Mouse (Mus musculus) embryo, embryonic 10 days (tissue): ENCODE data around the gene Cklf.
"Not testable (repeated sequence)": the region's sequence is repeated elsewhere in the genome, so short reads cannot be mapped to it uniquely, and the experiment has no call there.

Experiments used
- DNase-seq: peaks from one replicate; pipeline ENCODE4 v3.0.0-alpha.2; 2015; ENCODE audit warnings: low spot score

Gene Cklf

DNA sequence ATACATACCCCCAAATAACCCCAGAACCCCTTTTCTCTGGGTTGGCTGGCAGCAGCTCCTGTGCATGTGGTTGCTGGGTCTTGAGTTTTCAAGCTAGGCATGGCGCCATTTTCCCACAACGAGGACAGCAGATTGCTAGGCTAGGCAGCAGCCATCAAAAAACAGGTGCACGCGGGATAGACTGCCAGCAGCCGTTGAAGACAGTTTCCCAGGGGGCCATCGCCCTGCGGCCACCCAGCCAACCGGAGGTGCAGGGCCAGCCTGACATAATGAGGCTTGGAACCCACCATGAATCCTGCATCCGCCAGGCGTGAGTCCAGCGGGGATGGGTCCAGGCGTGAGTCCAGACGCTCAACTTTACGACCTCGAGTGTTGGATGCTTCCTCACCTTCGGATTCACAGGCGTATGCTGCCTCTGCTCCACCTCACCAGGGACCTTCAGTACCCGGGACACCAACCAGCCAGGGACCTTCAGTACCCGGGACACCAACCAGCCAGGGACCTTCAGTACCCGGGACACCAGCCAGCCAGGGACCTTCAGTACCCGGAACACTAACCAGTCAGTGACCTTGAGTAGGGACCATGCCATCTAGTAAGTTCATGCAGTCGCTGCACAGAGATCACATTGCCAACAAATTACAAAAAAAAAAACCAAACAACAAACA lies 13.7 kb downstream of the Cklf start:
- DNase-seq = not testable (repeated sequence)

DNA sequence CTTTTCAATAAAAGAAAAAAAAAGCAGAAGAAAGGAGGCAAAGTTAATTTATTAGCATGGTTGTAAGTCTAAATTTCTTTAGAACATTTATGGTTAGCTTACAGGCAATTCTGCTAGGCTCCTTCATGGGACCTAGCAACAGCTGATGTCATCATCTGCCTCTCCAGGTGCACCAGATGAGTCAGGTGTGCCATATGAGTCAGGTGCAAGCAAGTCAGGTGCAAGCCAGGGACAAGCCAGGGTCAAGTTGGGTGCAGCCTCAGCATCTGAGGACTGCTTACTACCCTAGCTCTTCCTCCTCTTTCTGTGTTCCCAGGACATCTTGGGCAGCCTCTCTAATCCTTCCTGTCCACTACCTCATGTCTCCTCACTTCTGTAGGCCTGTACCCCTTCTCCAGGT lies 17.7 kb downstream of the Cklf start:
- DNase-seq = no peak

DNA sequence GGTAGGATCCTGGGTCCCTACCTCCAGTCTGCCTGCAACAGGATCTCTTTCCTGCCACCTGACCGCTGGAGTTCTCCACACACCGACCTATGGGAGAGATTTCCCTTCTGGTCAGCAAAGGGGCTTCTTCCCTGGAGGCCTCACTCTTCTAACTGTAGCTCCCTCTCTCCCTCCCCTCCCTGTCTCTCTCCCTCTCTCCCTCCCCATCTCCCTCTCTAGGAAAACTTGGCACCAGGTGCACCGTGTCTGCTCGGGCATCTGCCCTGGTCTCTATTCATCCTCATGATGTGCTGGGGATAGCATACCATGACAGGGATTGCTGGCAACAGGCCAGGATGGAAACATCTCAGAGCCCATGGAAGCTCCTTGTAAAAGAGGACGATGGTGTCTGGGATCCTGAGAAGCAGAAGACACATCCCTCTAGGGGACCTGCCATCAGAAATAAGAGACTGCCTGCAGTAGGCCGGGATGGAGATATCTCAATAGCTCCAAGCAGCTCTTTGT lies 18.3 kb downstream of the Cklf start:
- no peak for DNase-seq

DNA sequence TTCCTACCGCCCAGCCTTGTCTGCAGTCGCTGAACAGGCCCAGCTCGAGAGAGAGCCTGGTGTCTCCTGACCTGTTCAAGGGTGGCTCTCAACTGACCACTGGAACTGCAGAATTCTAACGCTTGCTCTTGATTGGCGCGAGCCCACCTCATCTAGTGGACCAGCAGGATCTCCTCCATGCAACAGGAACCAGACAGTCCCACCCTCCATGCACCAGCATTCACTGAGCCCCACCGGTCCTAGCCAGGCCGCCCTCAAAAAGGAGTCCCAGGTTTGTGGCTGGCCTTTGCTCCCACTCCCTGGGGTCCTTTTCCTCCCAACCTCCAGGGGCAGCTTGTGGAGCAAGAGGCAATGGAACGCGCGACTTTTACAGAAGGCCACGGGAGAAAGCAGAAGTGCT lies 42.4 kb downstream of the Cklf start, which contains the start of gene Cmtm2a:
Gene Cmtm2a, minus strand, starts transcription at position 101 of the 400 bp plus-strand sequence.
- DNase-seq = not testable (repeated sequence)

DNA sequence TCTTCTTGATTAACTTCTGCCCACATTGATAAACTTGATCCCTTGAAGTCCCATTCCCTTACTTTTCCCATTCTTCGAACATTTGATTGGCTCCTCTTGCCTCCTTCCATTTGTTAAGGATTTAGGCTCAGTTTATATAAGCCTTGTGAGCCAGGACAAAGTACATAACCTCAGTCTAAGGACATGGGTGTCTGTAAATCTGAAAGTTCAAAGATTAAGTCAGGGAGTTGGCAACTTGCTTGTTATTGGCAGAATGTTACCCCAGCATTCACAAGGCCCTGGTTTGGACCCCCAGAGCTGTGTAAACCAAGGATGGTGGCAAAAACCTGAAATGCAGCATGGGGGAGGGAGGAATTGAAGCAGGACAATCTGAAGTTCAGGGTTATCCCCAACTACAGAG lies 43.7 kb downstream of the Cklf start:
- DNase-seq = no peak

DNA sequence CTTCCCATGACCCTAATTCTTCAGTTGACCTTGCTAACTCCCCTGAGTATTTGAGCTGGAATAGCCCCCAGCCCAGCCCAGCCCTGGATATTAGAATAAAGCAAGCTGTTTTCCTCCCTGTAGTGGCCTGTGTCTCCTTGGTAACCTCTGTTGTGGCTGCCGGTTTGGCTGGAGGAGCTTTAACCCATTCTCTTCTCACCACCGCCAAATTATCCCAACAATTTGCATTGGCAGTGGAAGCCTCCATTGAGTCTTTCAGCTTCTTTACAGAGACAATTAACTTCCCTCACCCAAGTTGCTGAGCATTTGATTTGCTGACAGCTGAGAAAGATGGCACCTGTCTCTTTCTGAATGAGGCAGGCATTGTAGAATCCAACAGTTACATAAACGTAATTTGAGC lies 50.9 kb downstream of the Cklf start:
- DNase-seq = peak; percentile 44

DNA sequence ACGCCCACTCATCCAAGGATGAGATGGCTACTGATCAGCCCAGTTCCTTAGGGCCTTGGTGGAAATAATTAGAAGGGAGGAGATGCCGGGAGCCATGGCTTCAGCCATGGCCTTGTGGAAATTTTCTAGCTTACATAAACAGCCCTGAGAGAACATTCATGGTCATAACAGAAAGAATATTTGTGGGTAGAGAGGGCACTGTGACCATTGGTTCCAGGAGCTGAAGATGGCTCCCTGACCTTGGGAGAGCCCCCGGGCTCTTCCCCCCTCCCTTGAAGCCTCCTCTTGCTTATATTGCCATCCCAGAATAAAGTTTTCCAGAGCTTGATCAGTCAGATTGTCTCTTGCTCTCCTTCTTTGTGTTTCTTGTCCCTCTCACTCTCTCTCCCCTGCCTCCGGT lies 51.9 kb downstream of the Cklf start:
- not testable (repeated sequence) for DNase-seq

DNA sequence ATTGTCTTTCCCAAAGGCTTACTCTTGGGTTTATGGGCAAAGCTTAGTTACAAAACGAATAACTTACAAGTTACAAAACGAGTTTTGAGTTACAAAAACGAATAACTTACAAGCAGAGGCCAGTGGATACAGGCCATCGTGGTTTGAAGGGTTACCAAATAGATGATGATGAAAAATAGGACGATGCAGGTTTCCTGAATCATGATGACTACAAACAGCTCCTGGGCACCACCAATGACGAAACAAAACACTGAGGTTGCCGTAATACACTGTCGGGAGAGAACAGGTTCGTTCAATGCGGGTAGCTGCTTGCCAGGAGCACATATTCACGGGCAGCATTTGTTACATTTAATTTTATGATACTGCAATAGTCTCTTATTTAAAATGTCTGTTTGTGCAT lies 54.3 kb downstream of the Cklf start:
- no peak for DNase-seq

DNA sequence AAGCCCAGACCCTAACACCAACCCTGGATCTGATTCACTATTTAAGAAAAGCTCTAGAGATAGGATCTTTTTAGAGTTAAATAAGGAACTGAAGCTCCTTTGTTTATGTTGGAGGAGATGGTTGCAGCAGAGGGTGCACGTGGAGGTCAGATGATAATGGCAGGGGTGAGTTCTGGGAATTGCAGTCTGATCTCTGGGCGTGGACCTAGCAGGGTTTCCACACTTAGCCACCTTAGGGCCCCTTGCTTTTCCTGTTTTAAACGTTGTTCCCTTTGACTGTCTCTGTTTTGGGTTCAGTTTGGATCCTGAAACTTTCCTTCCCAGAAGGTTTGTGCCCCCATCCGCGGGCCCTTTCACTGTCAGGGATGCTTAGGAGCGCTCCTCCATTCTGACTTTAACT lies 57.7 kb downstream of the Cklf start:
- not testable (repeated sequence) for DNase-seq

DNA sequence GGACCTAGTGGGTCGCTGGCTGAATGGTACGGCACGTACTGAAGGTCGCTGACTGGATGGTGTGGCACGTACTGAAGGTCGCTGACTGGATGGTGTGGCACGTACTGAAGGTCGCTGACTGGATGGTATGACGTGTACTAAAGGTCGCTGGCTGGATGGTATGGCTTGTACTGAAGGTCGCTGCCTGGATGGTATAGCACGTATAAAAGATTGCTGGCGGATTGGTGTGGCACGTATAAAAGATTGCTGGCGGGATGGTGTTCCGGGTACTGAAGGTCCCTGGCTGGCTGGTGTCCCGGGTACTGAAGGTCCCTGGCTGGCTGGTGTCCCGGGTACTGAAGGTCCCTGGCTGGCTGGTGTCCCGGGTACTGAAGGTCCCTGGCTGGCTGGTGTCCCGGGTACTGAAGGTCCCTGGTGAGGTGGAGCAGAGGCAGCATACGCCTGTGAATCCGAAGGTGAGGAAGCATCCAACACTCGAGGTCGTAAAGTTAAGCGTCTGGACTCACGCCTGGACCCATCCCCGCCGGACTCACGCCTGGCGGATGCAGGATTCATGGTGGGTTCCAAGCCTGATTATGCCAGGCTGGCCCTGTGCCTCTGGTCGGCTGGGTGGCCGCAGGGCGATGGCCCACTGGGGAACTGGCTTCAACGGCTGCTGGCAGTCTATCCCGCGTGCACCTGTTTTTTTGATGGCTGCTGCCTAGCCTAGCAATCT lies 58.9 kb downstream of the Cklf start, which contains the start of the genes Gm45711 and Cmtm1:
Gene Gm45711, minus strand, starts transcription at position 641 of the 715 bp plus-strand sequence.
Gene Cmtm1, minus strand, starts transcription at position 705 of the 715 bp plus-strand sequence.
- not testable (repeated sequence) for DNase-seq

DNA sequence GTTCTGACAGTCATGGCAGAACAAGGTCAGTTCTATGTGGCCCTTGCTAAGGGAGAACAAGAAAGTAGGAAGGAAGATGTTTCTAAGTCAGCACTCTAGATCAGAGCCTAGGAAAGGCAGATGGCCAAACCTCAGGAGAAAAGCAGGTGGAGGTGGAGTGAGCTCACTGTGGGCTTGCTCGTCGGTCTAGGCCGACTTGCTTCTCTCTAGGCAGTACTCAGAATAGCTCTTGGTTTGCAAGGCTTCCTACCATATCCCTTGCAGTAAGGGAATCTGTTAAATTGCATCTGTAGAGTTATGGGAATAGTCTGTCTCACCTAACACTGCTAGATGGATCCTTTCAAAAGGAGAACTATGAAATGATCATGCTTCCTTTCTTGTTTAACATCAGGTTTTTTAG lies 61.4 kb downstream of the Cklf start:
- DNase-seq = not testable (repeated sequence)

DNA sequence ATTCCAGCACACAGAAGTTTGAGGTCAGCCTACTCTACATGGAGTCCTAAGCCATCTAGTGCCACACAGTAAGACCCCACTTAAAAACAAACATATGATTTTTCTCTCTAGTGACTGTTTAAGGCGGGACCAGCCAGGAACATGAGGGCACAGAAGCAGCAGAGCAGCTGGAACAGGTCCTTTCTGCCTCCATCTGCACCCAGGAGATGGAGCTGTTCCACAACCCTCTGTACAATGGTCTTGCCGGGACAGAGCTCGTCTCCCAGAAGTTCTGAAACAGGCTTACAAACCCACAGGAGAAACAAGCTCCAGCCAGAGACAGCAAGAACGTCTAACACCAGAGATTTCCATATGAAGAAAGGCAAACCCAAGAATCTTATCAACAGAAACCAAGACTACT lies 62.6 kb downstream of the Cklf start:
- DNase-seq = no peak
